Mouse (Mus musculus): Measurements from ENCODE around the gene Setd5. TPM values are rescaled to one million over a fixed set of nuclear protein-coding genes. Genes with fewer than 3 reads are reported as not detected.

The Setd5 gene
- polyA plus RNA-seq, 1 experiment from 2014 or later = 17.1 TPM

DNA sequence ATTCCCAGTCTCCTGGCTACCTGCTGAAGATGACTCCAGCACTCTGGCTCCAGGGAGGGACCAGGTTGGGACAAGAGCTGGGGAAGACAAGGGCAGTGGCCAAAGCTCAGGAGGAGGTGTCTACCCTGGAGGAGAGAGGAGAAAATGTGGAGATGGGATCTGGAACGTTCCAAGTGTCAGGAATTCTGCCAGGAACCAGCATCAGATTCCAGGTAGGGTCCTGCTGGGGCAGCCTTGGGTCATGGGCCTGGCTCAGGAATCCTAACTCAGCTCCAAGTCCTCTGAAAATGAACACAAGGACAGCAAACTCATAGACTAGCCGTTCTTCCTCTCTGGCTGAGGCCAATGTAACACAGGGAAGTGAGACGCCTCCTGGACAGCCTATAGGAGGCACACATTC lies 92.7 kb downstream of the Setd5 start:
- H3K36me3 ChIP-seq (replicated peaks) = no peaks in the 10 kb centered on the region
- no peak overlapping the region for H3K4me3 ChIP-seq (replicated peaks)
- H3K9ac ChIP-seq = no peak overlapping the region
- no peaks in the 10 kb centered on the region; the same call in 1 of the 2 replicates for H3K27me3 ChIP-seq
- ATAC-seq (ENCODE audit: insufficient read depth) = no peak
- H3K27ac ChIP-seq (replicated peaks) = no peak overlapping the region
- no peaks in the 10 kb centered on the region for H3K9me3 ChIP-seq (replicated peaks)
- no peaks in the 10 kb centered on the region for H3K4me1 ChIP-seq (replicated peaks)
- WGBS (ENCODE audit: insufficient replicate concordance) = 49% methylated on average over 3 of the region's 3 CpGs
- no peak overlapping the region for H3K4me2 ChIP-seq

DNA sequence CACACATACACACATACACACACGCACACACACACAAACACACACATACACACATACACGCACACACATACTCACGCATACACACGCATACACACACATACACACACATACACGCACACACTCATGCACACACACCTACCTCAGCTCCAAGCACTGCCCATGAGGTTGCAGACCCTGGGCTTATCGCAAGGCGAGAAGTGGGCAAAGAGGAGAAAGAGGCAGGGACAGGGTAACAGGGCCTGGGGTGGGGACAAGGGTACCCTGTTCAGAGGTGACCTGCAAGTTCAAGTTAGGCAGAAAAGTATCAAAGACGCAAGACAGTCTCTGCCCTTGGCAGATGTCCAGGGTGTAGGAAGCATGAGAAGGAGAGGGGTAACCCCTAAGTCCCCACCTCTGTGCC lies 93.5 kb downstream of the Setd5 start:
- ATAC-seq (ENCODE audit: insufficient read depth) = no peak
- H3K9ac ChIP-seq = no peak overlapping the region
- 76% methylated on average over 8 of the region's 8 CpGs for WGBS (ENCODE audit: insufficient replicate concordance)

DNA sequence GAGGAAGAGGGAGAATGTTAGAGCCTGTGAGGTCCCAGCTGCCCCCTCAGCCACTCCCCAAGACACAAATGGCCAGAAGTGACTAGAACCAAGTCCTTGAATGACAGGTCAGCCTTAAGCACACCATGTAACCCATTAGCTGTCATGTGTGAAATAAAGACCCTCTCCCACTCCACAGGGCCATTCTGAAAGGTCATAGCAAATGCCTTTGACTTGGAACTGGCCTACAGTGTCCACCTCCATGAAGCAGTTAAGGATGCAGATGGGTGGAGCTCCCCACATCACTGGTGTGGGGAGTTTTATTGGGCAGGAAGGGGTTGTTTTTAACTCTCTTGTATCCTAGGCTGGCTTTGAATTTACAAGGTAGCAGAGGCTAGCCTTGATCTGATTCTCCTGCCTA lies 94.8 kb downstream of the Setd5 start:
- Histone ChIP-seq H3K9ac (no peak overlapping the region), H3K27ac (replicated peaks) (no peak overlapping the region), H3K4me3 (replicated peaks) (no peak overlapping the region), H3K4me1 (replicated peaks) (no peaks in the 10 kb centered on the region), H3K36me3 (replicated peaks) (no peaks in the 10 kb centered on the region), H3K9me3 (replicated peaks) (no peaks in the 10 kb centered on the region), H3K4me2 (no peak overlapping the region), H3K27me3 (no peaks in the 10 kb centered on the region; the same call in 1 of the 2 replicates)
- ATAC-seq (ENCODE audit: insufficient read depth) = no peak

More for the DNA sequence above, 93.5 kb downstream of the Setd5 start:
- no peaks in the 10 kb centered on the region for H3K36me3 ChIP-seq (replicated peaks)
- H3K4me1 ChIP-seq (replicated peaks) = no peaks in the 10 kb centered on the region
- no peaks in the 10 kb centered on the region for H3K9me3 ChIP-seq (replicated peaks)
- H3K27ac ChIP-seq (replicated peaks) = no peak overlapping the region
- H3K4me3 ChIP-seq (replicated peaks) = no peak overlapping the region
- no peaks in the 10 kb centered on the region; the same call in 1 of the 2 replicates for H3K27me3 ChIP-seq
- no peak overlapping the region for H3K4me2 ChIP-seq

DNA sequence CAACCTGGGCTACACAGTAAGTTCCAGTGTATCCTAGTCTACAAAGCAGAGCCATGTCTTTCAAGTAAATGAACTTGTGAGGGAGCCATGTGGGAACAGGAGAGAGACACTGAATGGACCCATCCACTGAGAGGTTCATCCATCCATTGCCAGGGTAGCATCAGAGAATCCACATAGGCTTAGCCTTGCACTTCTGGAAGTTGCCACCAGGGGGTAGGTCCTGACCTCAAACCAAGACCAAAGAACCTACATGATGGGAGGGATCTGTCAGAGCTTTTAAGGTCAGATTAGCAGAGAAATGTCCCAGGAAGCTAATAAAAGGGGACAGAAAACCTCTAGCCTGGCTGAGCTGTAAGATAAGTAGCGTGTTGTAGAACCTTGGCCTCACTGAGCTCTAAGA lies 95.4 kb downstream of the Setd5 start:
- no peaks in the 10 kb centered on the region; the same call in 1 of the 2 replicates for H3K27me3 ChIP-seq
- no peak overlapping the region for H3K27ac ChIP-seq (replicated peaks)
- no peak overlapping the region for H3K9ac ChIP-seq
- H3K36me3 ChIP-seq (replicated peaks) = no peaks in the 10 kb centered on the region
- ATAC-seq (ENCODE audit: insufficient read depth) = no peak
- no peak overlapping the region for H3K4me2 ChIP-seq
- H3K4me3 ChIP-seq (replicated peaks) = no peak overlapping the region
- 22% methylated on average over 1 of the region's 1 CpGs for WGBS (ENCODE audit: insufficient replicate concordance)
- H3K9me3 ChIP-seq (replicated peaks) = no peaks in the 10 kb centered on the region
- no peaks in the 10 kb centered on the region for H3K4me1 ChIP-seq (replicated peaks)

DNA sequence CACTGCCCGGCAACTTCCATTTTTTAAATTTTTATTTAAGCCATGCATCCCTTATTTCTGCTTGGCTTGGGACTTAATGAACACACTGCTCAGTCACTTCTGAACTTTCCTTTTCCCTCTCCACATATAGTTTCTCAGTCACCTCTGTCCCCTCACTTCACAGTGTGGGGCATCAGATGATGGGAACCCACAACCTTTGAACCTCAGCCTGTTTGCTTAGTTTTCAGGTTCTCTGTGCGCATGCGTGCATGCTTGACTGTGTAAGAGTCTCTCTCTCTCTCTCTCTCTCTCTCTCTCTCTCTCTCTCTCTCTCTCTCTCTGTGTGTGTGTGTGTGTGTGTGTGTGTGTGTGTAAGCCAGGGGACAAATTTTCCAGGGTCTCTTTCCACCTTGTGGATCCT lies 98.3 kb downstream of the Setd5 start:
- H3K4me1 ChIP-seq (replicated peaks) = no peaks in the 10 kb centered on the region
- 68% methylated on average over 3 of the region's 3 CpGs for WGBS (ENCODE audit: insufficient replicate concordance)

DNA sequence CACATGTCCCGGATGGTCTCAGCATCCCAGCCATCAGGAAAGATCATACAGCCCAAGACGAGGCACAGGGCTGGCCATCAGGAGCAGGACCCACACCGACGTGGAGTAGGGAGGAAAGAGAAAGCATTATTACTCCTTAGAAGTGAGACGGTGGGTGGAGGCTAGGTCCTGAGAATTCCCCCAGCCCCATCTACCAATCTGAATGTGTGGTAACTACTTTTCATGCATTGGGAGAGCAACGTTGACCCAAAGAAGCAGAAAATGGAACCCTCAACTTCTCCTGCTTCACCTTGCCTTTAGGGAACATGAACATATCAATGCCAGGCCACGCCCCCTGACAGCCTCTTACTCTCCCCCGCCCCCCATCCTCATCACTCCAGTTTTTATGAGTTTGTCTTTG lies 99.4 kb downstream of the Setd5 start:
- 71% methylated on average over 8 of the region's 8 CpGs for WGBS (ENCODE audit: insufficient replicate concordance)

More for the DNA sequence above, 98.3 kb downstream of the Setd5 start:
- ATAC-seq (ENCODE audit: insufficient read depth) = no peak
- Histone ChIP-seq H3K4me3 (replicated peaks) (no peak overlapping the region), H3K27me3 (no peaks in the 10 kb centered on the region; the same call in none of the 2 replicates), H3K9me3 (replicated peaks) (no peaks in the 10 kb centered on the region), H3K36me3 (replicated peaks) (no peaks in the 10 kb centered on the region), H3K4me2 (no peak overlapping the region), H3K27ac (replicated peaks) (no peak overlapping the region), H3K9ac (no peak overlapping the region)

DNA sequence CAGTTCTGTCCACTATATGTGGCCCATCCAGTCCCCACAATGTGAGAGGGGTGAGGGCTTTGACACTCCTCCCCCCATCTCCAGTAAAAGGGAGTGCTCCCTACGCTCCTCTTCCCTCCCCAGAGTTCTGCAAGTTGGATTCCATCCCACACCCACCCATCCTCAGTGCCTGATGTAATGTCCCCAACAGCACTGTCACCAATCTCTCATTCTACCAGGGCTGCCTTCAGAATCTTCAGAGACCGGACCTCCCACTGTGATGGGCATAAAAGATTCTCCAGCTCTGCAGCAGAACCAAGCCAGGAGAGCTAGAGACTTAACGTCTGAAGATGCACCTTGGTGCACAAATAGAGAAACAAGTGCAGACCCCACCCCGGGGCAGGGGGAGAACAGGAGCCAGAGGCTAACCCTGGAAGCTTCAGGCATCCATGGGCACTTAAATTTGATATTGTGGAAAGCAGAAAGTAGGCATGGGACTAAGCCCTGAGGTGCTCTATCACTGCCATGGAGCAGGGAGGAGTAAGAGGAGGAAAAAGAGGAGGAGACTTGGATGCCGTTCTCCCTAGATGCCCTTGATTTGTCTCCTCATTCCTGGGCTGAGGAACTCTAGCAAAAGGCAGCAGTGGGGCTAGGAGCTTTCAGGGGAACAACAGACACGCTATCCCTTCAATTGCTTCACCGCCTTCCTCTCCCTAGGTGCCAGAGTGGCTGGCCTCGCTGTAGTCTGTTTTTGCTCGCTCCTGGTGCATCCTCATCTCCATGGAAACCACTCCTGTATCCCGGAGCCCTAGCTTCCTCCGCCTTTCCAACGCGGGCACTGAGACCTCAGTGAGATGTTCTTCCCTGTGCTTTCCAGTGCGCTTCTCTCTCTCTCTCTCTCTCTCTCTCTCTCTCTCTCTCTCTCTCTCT lies 101.4 kb downstream of the Setd5 start:
- Histone ChIP-seq H3K36me3 (replicated peaks) (no peaks in the 10 kb centered on the region), H3K4me3 (replicated peaks) (no peak overlapping the region), H3K27ac (replicated peaks) (no peak overlapping the region), H3K9ac (no peak overlapping the region), H3K9me3 (replicated peaks) (no peaks in the 10 kb centered on the region), H3K27me3 (no peaks in the 10 kb centered on the region; the same call in 1 of the 2 replicates), H3K4me1 (replicated peaks) (no peaks in the 10 kb centered on the region), H3K4me2 (no peak overlapping the region)
- no peak for ATAC-seq (ENCODE audit: insufficient read depth)
- 20% methylated on average over 14 of the region's 14 CpGs for WGBS (ENCODE audit: insufficient replicate concordance)

More for the DNA sequence above, 99.4 kb downstream of the Setd5 start:
- H3K4me2 ChIP-seq = no peak overlapping the region
- no peak overlapping the region for H3K27ac ChIP-seq (replicated peaks)
- no peaks in the 10 kb centered on the region for H3K9me3 ChIP-seq (replicated peaks)
- H3K27me3 ChIP-seq = no peaks in the 10 kb centered on the region; the same call in none of the 2 replicates
- no peaks in the 10 kb centered on the region for H3K36me3 ChIP-seq (replicated peaks)
- no peak overlapping the region for H3K4me3 ChIP-seq (replicated peaks)
- no peaks in the 10 kb centered on the region for H3K4me1 ChIP-seq (replicated peaks)
- ATAC-seq (ENCODE audit: insufficient read depth) = no peak
- no peak overlapping the region for H3K9ac ChIP-seq

DNA sequence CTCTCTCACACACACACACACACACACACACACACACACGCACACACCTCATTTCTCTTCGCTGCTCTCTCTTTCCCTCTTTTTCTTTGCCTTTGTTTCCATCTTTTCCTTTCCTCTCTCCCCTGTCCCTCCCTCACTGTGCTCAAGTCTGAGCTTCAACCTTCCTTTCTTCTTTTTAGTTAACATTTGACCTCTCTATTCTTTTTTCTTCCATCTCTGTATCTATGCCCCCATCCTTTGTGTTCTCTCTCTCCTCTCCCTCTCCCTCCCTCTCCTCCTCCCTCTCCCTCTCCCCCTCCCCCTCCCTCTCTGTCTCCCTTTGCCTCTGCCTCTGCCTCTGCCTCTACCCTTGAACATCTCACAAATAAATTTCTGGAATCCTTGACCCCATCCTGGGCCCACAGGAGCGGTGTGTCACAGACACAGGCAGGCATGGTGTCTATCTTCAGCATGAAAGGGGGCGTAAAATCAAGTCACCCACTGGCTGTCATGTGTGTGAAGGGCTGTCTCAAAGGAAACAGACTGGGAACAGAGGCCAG lies 102.1 kb downstream of the Setd5 start:
- no peak for ATAC-seq (ENCODE audit: insufficient read depth)
- Histone ChIP-seq H3K4me3 (replicated peaks) (no peak overlapping the region), H3K36me3 (replicated peaks) (no peaks in the 10 kb centered on the region), H3K4me2 (no peak overlapping the region), H3K27ac (replicated peaks) (no peak overlapping the region), H3K9me3 (replicated peaks) (no peaks in the 10 kb centered on the region), H3K9ac (no peak overlapping the region), H3K27me3 (no peaks in the 10 kb centered on the region; the same call in 1 of the 2 replicates), H3K4me1 (replicated peaks) (no peaks in the 10 kb centered on the region)
- 29% methylated on average over 4 of the region's 4 CpGs for WGBS (ENCODE audit: insufficient replicate concordance)

DNA sequence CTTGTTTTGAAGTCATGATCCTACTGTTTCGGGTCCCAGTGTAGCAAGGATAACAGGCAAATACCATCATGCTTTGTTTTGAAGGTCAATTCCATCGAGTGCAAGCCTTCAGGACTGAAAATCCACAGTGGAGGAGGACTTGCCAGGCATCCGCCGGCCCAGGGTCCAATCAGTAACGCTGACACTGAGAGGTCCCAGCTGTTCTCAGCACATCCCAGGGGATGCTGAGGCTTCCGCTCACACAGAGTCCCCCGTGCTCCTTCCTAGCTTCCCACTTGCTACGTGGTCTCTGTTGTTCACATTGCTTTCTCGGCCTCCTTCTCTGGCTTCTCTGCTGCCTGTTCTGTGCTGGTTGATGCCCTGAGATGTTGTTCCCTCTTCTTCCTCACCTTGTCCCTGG lies 107.0 kb downstream of the Setd5 start:
- ATAC-seq (ENCODE audit: insufficient read depth) = no peak
- no peaks in the 10 kb centered on the region; the same call in 1 of the 2 replicates for H3K27me3 ChIP-seq
- H3K4me3 ChIP-seq (replicated peaks) = no peak overlapping the region
- H3K9me3 ChIP-seq (replicated peaks) = no peaks in the 10 kb centered on the region
- H3K9ac ChIP-seq = no peak overlapping the region
- H3K4me2 ChIP-seq = no peak overlapping the region
- H3K27ac ChIP-seq (replicated peaks) = no peak overlapping the region
- WGBS (ENCODE audit: insufficient replicate concordance) = 59% methylated on average over 9 of the region's 9 CpGs
- H3K36me3 ChIP-seq (replicated peaks) = no peaks in the 10 kb centered on the region
- no peaks in the 10 kb centered on the region for H3K4me1 ChIP-seq (replicated peaks)

DNA sequence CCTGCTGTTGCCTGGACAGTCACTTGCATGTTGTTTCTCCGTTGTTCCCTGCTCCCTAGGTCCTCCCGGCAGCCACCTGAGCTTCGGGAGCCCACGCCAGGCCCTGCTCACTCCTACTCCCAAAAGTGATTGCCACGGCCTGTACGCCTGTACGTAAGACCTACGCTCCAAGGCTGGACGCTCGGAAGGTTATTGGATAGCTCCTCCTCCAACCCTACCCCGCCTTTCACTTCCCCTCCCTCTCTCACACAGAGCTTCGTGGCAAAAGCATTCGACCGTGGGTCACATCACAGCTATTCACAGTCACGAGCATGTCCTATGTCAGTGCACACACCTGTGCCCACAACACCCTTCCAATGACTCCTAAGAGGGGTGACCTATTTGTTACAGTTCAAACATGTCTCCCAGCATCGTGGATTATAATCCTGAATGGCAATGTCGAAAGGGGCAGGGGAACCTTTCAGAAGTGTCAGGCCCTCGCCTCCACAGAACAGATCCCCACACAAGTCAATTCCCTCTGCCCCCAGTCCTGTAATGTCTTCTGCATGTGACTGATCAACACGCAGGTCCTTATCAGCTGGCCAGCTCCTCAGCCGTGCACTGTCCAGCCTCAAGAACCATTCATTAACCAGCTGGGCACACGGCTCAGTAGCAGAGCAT lies 107.8 kb downstream of the Setd5 start:
- Histone ChIP-seq H3K27me3 (no peaks in the 10 kb centered on the region; the same call in 1 of the 2 replicates), H3K4me2 (no peak overlapping the region), H3K36me3 (replicated peaks) (no peaks in the 10 kb centered on the region), H3K9ac (no peak overlapping the region), H3K4me1 (replicated peaks) (no peaks in the 10 kb centered on the region), H3K9me3 (replicated peaks) (no peaks in the 10 kb centered on the region), H3K27ac (replicated peaks) (no peak overlapping the region), H3K4me3 (replicated peaks) (no peak overlapping the region)
- ATAC-seq (ENCODE audit: insufficient read depth) = no peak
- WGBS (ENCODE audit: insufficient replicate concordance) = 66% methylated on average over 21 of the region's 21 CpGs

DNA sequence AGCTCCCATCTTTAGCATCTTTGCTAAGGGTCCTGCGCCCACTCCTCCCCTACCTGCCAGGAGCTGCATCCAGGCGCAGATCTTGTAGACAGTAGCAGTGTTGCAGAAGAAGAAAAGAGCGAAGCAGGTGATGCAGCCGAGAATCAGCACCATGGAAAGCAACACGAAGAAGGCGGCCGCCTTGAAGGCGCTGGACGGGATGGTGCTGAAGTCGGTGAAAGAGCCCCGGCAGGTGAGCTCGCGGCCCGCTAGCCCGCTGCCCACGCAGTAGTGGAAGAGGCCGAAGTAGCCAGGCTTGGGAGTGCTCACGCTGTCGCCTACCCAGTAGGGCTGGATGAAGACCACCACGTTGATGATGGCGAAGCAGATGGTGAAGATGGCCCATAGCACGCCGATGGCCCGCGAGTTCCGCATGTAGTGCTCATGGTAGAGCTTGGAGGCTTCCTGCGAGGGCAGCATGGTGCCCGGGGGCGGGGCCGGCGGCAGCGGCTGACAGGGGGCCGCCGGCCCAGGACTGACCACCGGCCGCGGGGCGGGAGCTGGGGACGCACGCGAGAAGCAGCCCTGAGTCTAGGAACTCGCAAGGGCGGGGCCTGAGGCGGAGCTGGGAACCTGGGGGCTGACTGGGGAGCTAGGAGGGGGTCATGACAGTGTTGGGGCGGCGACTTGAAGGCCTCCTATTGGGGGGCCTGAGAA lies 116.7 kb downstream of the Setd5 start:
- H3K9ac ChIP-seq = no peak overlapping the region
- no peak overlapping the region for H3K4me3 ChIP-seq (replicated peaks)
- H3K27ac ChIP-seq (replicated peaks) = no peak overlapping the region
- peaks cover 50% of the 10 kb centered on the region for H3K27me3 ChIP-seq
- no peak for ATAC-seq (ENCODE audit: insufficient read depth)
- 6% methylated on average over 46 of the region's 46 CpGs for WGBS (ENCODE audit: insufficient replicate concordance)
- H3K4me1 ChIP-seq (replicated peaks) = 0 out of 2 replicates have a peak, but pooled peaks cover 6% of the 10 kb centered on the region
- no peaks in the 10 kb centered on the region for H3K9me3 ChIP-seq (replicated peaks)
- no peak overlapping the region; the same call in 1 of the 2 replicates for H3K4me2 ChIP-seq
- H3K36me3 ChIP-seq (replicated peaks) = no peaks in the 10 kb centered on the region
